Mouse (Mus musculus): ENCODE results near the gene Ccdc186.

Gene Ccdc186

DNA sequence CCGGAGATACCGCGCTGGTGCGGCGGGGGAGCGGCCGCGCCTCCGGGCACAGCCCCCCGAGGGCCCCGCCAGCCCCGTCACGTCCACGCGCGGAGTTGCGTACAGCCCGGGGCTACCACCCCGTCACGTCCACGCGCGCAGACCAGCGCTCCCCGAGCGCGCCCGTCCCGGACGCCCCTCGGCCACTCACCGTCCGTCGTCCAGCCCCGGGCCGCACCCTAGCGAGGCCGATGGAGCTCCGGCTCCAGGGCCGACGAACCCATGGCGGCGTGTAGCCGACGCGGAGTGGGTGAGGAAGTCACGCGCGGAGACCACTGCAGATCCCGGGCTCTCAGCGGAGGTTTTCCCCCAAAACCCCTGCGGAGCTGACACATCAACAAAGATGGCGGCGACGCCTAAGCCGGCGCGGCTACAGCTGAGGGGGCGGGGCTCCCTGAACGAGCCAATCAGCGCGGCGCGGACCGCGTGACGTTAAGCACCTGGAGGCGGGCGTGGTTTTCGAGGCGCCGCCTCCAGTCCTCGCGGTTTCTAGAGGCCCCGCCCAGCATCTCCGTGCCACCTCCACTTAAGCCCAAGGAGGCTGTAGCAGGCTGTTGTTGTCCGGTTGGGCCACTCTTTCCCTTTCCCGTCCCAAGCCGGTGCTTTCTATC is at the start of gene Ccdc186:
Ccdc186 (minus strand) TSS at position 393 of the 650 bp plus-strand sequence.
- peak; percentile 96 for DNase-seq

DNA sequence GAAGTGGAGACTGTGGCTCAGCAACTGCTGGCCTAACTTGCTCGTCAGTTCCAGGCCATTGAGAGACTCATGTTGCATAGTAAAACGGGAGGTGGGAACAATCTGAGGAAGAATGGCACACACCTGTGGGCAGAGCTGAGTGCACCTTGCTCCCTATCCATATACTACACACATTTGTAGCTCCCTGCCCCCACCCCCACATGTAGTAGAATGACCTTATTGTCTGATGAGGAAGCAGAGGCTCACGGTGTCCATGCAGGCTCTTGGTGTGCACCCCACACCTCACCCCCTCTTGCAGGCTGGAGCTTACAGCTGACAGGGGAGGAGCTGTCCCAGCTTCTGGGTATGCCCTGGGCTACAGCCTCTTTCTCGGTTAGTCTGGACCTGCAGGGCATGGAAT is 45.7 kb upstream of the Ccdc186 start:
- no peak for DNase-seq

DNA sequence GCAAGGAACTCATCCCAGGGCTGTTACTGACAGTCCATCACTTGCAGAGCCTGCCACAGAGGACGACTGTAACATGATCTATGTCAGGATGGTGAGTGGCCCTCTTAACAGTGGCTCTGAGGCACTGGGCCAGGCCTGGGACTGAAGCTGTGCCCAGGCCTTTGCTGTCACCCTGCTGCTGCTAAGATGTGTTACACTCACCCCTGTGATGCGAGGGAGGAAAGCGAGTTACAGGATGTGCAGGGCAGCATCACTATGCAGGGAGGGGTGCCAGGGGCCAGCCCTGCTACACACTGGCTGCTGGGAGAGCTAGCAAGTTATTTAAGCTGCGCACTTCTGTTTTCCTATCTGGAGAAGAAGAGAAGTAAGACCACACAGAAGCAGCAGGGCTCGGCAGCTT is 34.5 kb upstream of the Ccdc186 start:
- DNase-seq = peak; percentile 36

DNA sequence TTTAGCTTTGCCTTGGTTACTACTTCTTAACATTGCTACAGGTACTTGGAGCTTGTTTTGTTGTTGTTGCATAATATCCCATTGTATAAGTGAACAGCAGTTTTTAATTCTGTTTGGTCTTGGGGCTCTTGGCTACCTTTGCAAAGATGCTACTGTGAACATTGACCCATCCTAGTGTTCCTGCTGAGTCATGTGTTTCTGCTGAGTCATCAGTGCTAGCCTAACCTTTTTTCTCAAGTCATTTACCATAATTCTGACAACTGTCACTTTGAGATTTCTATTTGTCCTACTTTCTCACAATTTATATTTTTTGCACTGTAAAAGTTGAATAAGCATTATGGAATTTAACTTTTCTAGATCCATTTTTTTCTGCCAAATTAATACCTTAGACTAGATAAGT is 30.6 kb upstream of the Ccdc186 start:
- DNase-seq = no peak

DNA sequence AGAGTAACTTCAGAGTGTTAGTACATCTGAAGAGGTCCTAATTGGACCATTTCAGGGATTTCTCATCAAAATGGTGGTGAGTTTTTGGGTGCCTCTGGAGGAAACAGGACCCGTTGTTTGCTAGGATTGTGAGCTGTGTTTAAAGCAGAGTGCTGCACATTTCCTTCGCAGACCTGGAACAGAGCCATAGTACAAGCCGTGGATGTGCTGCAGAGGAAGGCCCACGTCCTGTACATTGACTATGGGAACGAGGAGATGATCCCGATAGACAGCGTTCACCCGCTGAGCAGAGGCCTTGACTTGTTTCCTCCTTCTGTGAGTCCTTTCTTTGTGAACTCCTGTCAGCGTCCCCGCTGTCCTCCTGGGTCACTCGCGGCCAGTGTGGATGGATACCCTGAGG is 21.0 kb upstream of the Ccdc186 start:
- no peak for DNase-seq

DNA sequence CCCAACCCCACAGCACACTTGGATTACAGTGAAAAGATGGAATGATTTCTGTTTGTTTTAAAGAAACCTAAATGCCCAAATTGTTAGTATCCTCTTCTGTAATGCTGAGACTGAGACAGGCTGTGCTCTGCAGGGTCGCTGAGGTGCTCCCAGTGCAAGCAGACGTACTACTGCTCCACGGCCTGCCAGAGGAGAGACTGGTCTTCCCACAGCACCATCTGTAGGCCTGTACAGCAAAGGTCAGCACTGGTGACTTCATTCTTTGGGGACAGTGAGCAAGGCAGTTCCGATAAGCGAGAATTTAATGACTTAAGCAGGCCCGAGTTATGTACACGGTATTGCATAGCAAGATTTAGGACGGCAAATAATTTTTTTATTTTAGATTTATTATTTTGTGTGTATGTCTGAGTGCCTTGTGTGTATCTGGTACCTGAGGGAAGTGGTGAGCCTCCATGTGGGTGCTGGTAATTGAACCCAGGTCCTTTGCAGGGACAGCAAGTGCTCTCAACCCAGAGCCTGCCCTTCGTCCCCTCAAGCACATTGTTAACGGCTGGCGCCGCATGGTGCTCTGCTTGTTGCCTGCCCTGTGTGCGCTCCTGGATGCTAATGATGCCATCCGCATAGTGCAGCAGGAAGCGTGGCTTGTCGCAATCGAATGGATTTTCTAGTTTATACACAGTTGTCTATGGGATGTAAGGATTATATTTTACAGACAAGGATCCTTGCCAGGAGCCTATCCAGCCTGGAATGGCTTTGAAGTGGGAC is 17.1 kb upstream of the Ccdc186 start:
- DNase-seq = no peak

DNA sequence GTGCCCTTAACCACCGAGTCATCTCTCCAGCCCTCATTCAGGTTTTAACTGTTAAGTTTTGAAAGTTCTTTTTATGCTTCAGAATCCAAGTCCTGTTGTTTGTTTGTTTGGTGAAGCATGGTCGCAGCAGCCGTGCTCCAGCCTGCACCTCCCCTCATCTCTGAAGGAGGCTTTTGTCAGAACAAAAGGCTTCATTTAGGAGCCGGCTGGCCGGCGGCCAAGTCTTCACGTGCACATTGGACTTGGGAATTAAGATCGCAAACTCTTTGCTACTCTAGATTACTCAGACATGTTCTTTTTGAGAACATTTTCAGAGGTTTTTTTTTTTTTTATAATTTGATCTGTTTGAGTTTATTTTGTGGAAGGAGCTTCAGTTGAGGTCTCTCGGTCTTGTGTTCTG is 13.3 kb upstream of the Ccdc186 start:
- DNase-seq = no peak

DNA sequence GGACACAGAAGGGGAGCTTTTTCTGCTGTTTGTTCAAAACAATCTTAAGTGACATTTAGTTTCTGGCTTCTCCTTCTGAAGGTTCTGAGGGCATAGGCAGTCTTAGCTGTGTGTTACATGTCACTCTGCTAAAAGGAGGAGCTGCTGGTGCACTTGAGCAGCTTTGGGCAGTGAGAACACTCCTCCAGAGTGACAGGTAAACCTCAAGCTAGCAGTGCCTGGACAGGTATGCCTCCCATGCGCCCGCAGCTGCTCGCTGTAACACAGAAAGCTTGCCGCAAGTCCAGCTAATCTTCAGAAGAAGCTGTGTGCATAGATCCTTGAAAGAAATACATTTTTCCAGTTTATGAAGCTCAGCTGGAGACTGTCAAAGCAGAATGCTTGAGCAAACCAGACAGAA is 8.2 kb upstream of the Ccdc186 start:
- DNase-seq = no peak

DNA sequence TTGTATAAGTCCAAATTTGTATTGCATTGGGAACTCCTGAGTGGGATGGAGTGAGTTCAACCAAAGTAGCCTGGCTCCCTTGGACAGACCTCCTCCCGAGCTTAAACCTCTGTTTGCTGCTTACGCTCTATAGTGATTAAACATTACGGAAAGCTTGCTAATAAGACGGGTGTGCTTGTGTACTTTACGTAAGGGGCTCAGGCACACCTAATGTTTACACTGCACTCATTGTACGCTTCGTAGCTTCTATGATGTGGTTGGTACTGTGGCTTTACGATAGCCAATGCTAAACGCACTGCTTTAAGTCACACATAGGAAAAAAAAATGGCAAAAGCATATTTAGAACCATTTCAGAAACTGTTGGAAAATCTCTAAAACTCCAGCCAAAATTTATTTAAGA is 7.3 kb upstream of the Ccdc186 start:
- DNase-seq = no peak

DNA sequence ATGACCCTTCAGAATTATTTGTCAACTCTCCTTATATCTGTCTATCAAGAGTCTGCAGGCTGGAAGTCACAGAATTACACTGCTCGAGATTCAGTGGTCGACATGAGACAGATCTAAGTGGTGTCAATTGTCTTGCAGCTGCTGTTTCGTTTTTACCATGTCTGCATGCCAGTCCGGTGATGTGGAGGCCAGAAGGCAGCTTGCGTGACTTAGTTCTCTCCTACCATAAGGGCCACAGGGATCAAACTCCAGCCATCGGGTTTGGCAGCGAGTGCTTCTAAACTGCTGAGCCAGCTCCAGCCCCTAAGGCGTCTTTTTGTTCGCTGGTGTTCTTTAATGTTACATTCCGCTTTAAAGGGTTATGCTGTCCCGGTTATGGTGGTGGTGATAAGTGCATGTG is 6.3 kb upstream of the Ccdc186 start:
- no peak for DNase-seq

DNA sequence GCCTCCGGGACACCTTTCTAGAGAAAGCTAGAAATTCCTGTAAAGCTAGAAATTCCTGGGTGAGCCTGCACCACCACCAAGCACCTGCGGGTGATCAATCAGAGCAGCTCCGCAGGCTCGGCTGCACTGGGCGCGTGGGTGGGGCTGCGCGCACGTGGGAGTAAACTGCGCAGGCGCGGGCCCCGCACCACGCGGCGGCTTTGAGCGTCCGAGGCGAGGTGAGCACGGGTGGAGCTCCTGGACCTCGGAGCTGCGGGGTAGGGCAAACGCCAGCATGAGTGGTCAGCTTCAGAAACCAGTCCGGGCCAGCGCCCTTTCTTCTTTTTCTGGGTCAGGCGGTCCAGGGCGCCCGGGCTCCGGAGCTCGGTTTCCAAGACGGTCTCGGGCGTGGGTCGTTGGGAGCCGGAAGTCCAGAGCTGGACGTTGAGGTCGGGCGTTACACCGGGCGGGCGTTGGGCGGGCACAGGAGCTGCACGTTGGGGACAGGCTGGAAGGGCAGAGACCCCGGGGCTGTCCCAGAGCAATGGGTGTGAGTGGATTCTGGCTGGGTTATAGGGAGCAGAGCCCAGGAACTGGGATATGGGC is 4.1 kb upstream of the Ccdc186 start, which contains the start of gene Tdrd1:
Tdrd1 (plus strand) TSS at position 163 of the 585 bp plus-strand sequence.
- DNase-seq = no peak

DNA sequence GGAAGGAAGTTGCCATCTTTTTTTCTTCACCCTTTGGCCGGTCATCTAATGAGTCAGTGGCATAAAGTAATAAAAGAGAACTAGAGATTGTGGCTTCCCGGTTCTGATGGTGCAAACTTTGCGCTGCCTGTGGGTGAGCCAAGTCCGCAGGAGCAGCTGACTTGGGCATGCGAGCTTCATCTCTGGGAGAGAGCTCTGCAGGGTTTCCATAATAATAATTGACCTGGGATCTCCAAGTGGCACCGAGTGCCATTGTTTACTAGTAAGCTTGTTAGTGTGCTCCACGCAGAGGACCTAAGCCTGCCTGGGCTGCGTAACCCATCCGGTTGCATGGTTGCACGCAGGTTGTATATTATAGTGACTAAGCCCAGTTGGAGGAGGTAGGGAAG is 452 bp upstream of the Ccdc186 start:
- DNase-seq = no peak

DNA sequence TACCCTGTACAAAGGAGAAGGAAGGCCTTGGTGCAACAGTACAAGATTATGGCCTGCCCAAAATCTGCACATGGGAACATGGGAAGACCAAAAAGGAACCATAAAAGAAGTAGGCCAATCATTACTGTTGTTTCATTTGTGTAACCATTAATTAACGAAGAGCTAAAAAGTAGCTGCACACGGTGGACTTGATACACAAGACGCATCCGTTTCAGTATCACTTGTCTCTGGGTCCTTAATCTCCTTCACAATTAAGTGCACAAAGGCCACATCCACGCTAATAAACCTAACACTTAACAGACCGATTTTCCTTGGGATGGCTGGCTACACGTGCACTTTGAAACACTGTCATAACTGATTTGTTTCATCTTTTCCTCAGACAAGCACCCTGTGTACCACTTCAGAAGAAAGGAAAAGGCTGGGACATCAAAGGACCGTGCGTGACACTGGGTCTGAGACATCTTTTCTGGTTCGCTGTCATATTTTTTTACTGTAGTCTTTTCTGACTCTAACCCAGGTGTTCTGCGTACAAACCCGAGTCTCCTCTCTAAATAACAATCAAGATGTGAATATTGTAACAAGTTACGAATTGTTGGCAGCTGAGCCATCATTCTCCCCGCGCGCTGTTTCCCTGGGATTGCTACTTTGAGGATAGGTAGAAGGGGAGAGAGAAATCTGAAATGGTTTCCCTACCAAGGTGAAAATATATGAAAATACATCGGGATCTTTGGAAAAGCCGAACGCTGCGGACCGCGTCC is 771 bp downstream of the Ccdc186 start:
- DNase-seq = no peak

DNA sequence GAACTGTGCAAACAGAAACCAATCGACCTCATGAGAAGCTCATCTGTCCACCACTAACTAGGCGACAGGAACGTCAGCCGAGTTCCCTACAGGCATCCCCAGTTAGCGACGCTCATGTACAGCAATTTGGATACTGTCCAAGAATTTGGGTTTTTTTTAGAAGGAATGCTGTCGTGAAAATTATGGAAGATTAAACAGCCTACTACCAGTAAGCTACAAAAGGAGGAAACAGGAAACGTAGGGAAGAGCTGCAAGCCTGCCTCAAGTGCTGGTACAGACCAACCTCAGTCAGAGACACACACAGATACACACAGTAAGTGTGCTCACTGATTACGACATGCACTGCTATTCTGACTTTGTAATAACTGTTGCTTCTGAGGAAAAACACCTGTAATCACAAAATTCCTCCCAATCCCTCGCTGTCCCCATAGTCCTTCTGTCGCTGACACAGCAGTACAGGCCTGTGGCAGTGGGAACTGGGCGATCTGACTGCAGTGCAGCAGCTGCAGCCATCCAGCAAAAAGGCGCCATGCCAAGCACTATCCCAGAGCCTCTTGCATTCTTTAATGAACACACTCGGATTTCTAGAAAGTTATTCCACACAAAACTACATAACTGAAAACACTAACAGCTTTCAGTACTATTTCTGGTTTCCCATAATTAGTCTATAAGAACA is 4.0 kb downstream of the Ccdc186 start:
- DNase-seq = peak; percentile 76

DNA sequence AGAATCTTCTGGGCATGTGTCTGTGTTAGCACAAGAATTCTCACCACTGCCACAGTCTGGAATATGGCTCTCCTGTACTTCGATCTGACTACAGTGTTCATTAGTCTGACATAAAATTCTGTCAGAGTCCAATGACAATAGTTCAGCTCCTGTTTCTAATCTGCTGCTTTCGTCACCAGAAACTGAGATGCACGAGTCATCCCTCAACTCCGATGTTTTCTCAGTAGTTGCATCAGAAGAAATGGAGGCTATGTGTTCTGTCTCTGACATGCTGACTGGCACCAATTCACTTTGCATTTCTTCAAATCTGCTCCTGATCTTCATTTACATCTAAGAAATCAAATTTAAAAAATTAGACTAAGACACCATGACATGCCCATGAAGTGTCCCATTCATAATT is 8.6 kb downstream of the Ccdc186 start:
- DNase-seq = no peak

DNA sequence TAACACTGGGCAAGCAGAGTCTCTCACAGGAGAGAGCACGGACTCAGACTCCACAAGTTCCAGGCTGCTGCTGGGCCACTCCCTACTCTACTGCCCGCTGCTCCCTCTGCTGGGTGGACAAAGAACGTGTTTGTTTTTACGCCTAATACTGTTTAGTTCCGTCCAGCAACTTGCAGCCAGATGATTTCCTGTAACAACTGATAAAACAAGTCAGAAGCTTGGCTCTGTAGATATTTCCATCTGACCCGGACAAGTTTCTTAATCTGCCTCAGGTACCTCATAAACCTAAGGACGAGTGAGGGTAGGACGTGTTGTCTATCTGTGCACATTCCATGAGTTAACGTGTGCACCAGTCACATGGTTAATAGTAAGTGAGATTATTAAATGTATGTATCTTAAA is 10.4 kb downstream of the Ccdc186 start:
- DNase-seq = peak; percentile 85

DNA sequence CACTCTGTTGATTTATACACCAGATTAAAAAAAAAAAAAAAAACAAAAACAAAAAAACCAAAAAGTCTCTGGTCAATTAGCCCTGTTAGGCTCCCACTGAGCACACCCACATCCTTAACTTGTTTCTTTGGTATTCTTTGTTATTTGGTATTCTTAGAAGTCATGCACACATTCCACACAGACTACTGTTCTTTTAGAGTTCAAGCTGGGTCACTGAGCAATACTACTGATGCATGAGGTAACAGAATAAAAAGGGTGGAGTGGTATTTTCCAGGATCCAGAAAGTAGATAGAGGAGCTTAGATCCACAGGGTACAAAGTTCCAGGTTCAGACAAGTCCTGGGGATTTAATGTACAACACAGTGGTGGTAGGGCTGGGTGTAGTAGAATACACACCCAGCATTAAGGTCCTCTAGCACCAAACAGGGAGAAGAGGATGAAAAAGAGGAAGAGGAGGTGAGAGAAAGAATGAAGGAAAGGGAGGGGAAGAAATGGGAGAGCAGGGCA is 11.3 kb downstream of the Ccdc186 start:
- no peak for DNase-seq

DNA sequence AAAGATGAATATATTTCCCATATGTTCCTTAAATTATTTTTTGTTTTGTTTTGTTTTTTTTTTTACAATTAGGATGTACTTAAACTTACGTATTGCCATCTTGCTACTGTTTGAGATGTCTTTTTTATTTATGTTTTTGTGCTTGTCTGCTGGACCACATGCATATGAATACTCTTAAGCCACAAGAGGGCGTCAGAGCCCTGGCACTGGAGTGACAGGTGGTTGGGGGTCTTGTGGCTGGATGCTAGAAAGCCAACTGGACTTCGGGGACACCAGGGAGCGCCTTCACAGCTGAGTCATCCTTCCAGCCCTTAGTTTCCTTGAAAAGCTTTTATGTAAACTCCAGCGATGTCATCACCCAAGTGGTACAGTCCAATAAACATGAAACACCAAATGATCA is 13.2 kb downstream of the Ccdc186 start:
- peak; percentile 24 for DNase-seq

DNA sequence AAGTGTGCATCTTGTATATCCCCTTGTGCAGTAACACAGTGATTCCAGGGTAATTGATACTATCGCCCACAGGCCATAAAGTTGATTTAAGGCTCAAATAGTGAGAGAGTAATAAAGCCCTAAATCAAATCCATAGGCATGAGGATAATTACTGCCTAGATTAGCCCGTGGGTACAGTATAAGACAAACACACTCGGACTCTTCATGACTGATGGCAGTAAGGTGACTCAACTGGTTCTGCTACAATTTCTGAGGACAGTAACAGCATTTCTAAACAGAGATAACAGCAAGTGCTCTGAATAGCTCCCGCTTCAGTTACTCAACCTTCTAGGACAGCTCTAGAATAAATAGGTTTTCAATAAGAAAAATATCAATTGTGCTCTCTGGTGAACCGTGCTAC is 14.9 kb downstream of the Ccdc186 start:
- DNase-seq = no peak

DNA sequence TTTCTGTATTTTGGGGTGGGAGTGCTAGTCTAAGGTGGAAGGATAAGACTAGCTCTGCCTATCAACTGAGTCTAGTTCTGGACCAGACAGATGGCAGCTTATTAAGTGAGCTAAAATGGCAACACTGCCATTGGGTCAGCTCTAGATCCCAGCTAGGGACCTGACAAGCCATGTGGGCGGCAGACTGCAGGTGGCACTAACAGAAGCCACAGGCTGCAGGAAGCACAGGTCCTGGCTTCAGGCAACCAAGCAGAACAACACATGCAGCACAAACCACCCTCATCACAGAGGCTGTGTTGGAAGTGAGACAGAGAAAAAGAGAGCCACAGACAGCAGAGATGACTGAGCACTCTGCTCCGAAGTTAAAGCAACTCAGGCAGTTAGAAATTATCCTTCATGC is 16.6 kb downstream of the Ccdc186 start:
- no peak for DNase-seq

DNA sequence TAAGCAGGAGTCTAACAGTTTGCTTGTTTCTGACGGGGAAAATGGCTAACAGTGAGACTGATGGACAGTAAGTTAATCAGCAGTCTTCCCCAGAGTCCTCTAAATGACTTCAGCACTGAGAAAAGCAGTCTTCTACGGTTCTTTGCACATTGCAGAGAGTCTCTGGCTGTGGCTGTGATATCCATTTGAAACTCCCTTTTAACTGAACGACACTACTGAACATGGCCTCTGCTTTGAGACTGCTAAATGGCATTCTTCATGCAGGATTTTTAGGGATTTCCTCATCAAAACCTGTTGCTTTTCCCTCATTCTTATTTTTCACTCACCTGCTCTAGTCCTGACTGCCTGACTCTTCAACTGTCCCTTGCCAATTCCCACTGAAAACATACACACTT is 19.6 kb downstream of the Ccdc186 start:
- DNase-seq = no peak

DNA sequence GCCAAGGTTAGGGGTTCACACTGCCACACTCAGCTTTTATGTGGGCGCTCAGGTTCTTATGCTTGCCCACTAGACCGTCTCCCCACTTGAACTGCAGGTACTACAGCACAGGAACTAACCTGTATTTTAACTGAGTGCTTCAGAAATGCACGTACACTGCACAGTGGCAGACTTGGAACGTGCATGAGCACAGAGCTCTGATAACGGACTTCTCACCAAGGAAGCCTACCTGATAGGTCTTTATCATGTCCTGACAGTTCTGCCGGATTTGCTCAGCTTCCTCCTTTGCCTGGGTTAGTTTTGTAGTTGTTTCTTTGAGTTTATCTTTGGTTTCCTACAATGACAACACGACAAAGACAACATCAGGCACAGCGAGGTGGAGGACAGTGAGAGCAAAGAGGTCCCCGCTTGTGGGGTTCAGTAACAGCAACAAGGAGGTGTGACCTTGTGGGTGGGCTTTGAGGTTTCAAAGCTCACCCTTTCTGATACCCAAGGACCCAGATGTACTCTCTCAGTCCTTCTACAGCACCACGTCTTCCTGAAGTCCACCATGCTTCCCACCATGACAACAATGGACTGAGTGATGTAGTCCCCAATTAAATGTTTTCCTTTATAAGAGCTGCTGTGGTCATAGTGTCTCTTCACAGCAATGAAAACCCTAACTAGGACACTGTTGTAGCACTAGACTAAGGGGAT is 20.2 kb downstream of the Ccdc186 start:
- DNase-seq = no peak
